Mouse (Mus musculus) intestine, embryonic 16.5 days (tissue): ENCODE results near the gene Nfkbil1. TPM values are rescaled to one million over a fixed set of nuclear protein-coding genes. Genes with fewer than 3 reads are reported as not detected.

ENCODE experiments used
- ATAC-seq: fragments of 200-750 bp; cut with Nextera tagmentation; 2 replicates; pipeline ENCODE4 v1.8.0; 2017; ENCODE audit warnings: moderate TSS enrichment, moderate library complexity
- H3K27ac ChIP-seq: fragments of 300-500 bp; sonication (generic); 2 replicates; pipeline ENCODE4 v1.5.1; 2014; ENCODE audit warnings: mild to moderate bottlenecking, low read length
- H3K27me3 ChIP-seq: fragments of 300-500 bp; sonication (generic); replicated peaks from 2 replicates; pipeline ENCODE4 v1.6.1; 2014; ENCODE audit warnings: low read length, control low read depth, mixed read lengths; ENCODE audit not compliant: control insufficient read depth, insufficient read depth
- H3K36me3 ChIP-seq: fragments of 300-500 bp; sonication (generic); 2 replicates; pipeline ENCODE4 v1.6.1; 2014; ENCODE audit warnings: low read length, control low read depth; ENCODE audit not compliant: control insufficient read depth, insufficient read depth
- H3K4me1 ChIP-seq: fragments of 300-500 bp; sonication (generic); 2 replicates; pipeline ENCODE4 v1.6.1; 2014; ENCODE audit warnings: low read length, control low read depth, mixed read lengths; ENCODE audit not compliant: control insufficient read depth, insufficient read depth
- H3K4me2 ChIP-seq: fragments of 300-500 bp; sonication (generic); 2 replicates; pipeline ENCODE4 v1.6.1; 2014; ENCODE audit warnings: low read depth, low read length, control low read depth
- H3K4me3 ChIP-seq: fragments of 300-500 bp; sonication (generic); 2 replicates; pipeline ENCODE4 v1.5.1; 2014; ENCODE audit warnings: mild to moderate bottlenecking, low read length
- H3K9ac ChIP-seq: fragments of 300-500 bp; sonication (generic); 2 replicates; pipeline ENCODE4 v1.6.1; 2014; ENCODE audit warnings: low read depth, low read length
- H3K9me3 ChIP-seq: fragments of 300-500 bp; sonication (generic); 2 replicates; pipeline ENCODE4 v1.6.1; 2016; ENCODE audit warnings: low read length, control low read depth; ENCODE audit not compliant: control insufficient read depth
- WGBS: fragments of 180-500 bp; shearing (Covaris S2); extraction: QIAGEN DNeasy Blood & Tissue Kit; methylation state at CpG from one replicate; pipeline ENCODE4 v1.1.7; 2014; 5-methylcytosine and 5-hydroxymethylcytosine counted together
- polyA plus RNA-seq: library from polyadenylated mRNA; unstranded; fragments of >200 nt; fragmentation: Nextera tagmentation; extraction: Ambion mirVana; gene quantifications from 2 replicates; pipeline ENCODE4 v1.2.1, GENCODE M21; 2015

The Nfkbil1 gene
- 8.9 and 9.2 TPM in 2 replicates for polyA plus RNA-seq

GRCm38 (mm10) chr17:35235614-35236389, at the start of gene Nfkbil1:
Gene Nfkbil1, minus strand, starts transcription at chr17:35235792.
- ATAC-seq, result peak; percentile 85
- Histone ChIP-seq H3K9ac (peak within 1 kb of the TSS; percentile 95), H3K36me3 (no peaks in the 10 kb centered on the region), H3K4me3 (peak within 1 kb of the TSS; percentile 75), H3K4me1 (peaks cover 33% of the 10 kb centered on the region), H3K27ac (peak within 1 kb of the TSS; percentile 99), H3K9me3 (no peaks in the 10 kb centered on the region), H3K27me3 (no peaks in the 10 kb centered on the region), H3K4me2 (peak within 1 kb of the TSS; percentile 86)
- under 1% methylated on average over 35 of the region's 35 CpGs for WGBS

- Histone ChIP-seq H3K36me3 (no peaks in the 10 kb centered on the region), H3K9me3 (no peaks in the 10 kb centered on the region), H3K4me1 (no peaks in the 10 kb centered on the region), H3K27ac (no peak overlapping the region), H3K4me3 (no peak overlapping the region), H3K27me3 (no peaks in the 10 kb centered on the region), H3K9ac (no peak overlapping the region), H3K4me2 (no peak overlapping the region)
- 73% methylated on average over 3 of the region's 3 CpGs for WGBS
- ATAC-seq, result no peak
Measured at GRCm38 (mm10) chr17:35280276-35280675, 44.7 kb upstream of the Nfkbil1 start.

DNA sequence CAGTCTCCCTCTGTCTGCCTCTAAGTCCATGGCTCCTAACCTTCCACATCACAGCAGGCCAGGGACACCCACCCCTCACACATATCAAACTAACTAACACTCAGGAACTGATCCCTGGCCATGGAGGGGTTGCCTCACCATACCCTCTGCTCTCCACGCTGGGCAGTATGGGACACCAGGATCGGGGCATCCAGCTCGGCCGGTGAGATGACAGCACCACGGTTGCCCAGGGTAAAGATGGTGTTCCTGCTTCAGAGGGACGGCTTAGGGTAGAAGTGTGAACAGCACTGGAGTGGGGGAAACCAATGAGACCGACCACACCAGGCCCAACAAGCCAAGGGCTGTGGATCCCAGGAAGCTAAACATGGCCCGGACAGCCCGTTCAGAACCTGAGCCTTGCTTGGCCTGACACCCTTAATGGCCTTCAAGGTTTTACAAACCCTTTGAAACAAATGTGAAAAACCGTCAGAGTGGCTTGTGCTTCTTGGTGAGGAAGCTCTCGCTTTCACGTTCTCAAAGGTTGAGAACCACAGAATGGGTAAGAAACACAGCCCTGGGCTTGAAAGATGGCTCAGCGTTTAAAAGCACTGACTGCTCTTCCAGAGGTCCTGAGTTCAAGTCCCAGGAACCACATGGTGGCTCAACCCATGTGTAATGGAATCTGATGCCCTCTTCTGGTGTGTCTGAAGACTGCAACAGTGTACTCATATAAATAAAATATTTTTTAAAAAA, 43.5 kb upstream of the Nfkbil1 start:
- Histone ChIP-seq H3K27ac (no peak overlapping the region), H3K27me3 (no peaks in the 10 kb centered on the region), H3K9me3 (no peaks in the 10 kb centered on the region), H3K4me2 (no peak overlapping the region), H3K4me1 (no peaks in the 10 kb centered on the region), H3K36me3 (no peaks in the 10 kb centered on the region), H3K9ac (no peak overlapping the region), H3K4me3 (no peak overlapping the region)
- ATAC-seq, result no peak
- WGBS, result 86% methylated on average over 13 of the region's 13 CpGs

GRCm38 (mm10) chr17:35278049-35278448, 42.5 kb upstream of the Nfkbil1 start:
- WGBS, result 84% methylated on average over 8 of the region's 8 CpGs
- no peaks in the 10 kb centered on the region for H3K4me1 ChIP-seq
- no peak overlapping the region for H3K4me2 ChIP-seq
- H3K9ac ChIP-seq, result no peak overlapping the region
- H3K27ac ChIP-seq, result no peak overlapping the region
- no peaks in the 10 kb centered on the region for H3K9me3 ChIP-seq
- no peak overlapping the region for H3K4me3 ChIP-seq
- ATAC-seq, result no peak
- no peaks in the 10 kb centered on the region for H3K27me3 ChIP-seq
- H3K36me3 ChIP-seq, result no peaks in the 10 kb centered on the region

GRCm38 (mm10) chr17:35276304-35276864, 40.8 kb upstream of the Nfkbil1 start:
- H3K9ac ChIP-seq, result no peak overlapping the region
- no peak overlapping the region for H3K27ac ChIP-seq
- H3K4me2 ChIP-seq, result no peak overlapping the region
- 0 out of 2 replicates have a peak, but pooled peaks have one; percentile 53 for ATAC-seq
- H3K4me3 ChIP-seq, result no peak overlapping the region
- no peaks in the 10 kb centered on the region for H3K27me3 ChIP-seq
- no peaks in the 10 kb centered on the region for H3K9me3 ChIP-seq
- no peaks in the 10 kb centered on the region for H3K36me3 ChIP-seq
- no peaks in the 10 kb centered on the region for H3K4me1 ChIP-seq
- 13% methylated on average over 13 of the region's 13 CpGs for WGBS

DNA sequence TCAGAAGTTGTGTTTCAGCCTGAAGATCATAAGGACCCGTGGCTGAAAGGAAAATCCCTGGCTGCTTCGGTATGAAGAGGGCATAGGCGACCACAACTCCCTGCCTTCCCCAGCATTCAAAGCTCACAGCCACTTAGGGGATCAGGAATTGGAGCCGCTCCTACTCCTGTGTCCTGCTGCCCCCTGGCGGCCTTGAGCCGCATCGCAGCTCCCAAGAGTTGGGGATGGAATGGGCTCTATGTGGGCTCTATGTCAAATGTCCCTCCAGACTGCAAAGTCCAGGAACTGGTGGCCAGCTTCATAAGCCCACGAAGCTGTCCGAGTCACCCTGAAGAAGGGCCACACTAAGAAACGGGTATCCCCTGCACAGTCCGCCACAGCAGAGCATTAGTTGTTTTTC, 39.2 kb upstream of the Nfkbil1 start:
- Histone ChIP-seq H3K4me1 (no peaks in the 10 kb centered on the region), H3K36me3 (no peaks in the 10 kb centered on the region), H3K27ac (no peak overlapping the region), H3K27me3 (no peaks in the 10 kb centered on the region), H3K9me3 (no peaks in the 10 kb centered on the region), H3K9ac (no peak overlapping the region), H3K4me2 (no peak overlapping the region), H3K4me3 (no peak overlapping the region)
- WGBS, result 5% methylated on average over 11 of the region's 11 CpGs
- peak; percentile 52; the same call in 1 of the 2 replicates for ATAC-seq

DNA sequence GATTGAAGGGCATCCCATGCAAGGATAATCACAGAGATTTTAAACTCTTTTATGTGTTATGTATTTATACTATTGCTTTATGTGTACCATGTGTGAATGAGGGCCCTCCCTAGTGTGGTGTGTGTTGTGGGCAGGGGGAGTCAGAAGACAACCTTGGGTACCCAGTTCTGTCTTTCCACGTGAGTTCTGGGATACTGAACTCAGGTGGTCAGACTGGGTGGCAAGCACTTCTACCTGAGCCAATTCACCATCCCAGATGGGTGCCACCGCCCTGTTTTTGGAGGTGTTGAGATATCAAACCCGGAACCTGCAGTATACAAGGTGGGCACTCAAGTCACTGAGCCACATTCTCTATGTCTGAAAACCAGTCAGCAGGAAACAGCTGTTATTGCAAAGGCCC, 36.7 kb upstream of the Nfkbil1 start:
- ATAC-seq, result no peak
- 68% methylated on average over 3 of the region's 3 CpGs for WGBS
- Histone ChIP-seq H3K4me2 (no peak overlapping the region), H3K27ac (no peak overlapping the region), H3K4me1 (no peaks in the 10 kb centered on the region), H3K4me3 (no peak overlapping the region), H3K27me3 (no peaks in the 10 kb centered on the region), H3K9me3 (no peaks in the 10 kb centered on the region), H3K36me3 (no peaks in the 10 kb centered on the region), H3K9ac (no peak overlapping the region)

- H3K9ac ChIP-seq, result no peak overlapping the region
- 30% methylated on average over 3 of the region's 3 CpGs for WGBS
- H3K27me3 ChIP-seq, result no peaks in the 10 kb centered on the region
- peak; percentile 28; the same call in 1 of the 2 replicates for ATAC-seq
- H3K4me2 ChIP-seq, result no peak overlapping the region
- H3K4me1 ChIP-seq, result no peaks in the 10 kb centered on the region
- no peak overlapping the region for H3K4me3 ChIP-seq
- H3K9me3 ChIP-seq, result no peaks in the 10 kb centered on the region
- H3K27ac ChIP-seq, result no peak overlapping the region
- no peaks in the 10 kb centered on the region for H3K36me3 ChIP-seq
Measured at GRCm38 (mm10) chr17:35269653-35270347, 34.2 kb upstream of the Nfkbil1 start.
